Mouse (Mus musculus): ENCODE measurements around the gene AW551984. TPM values are rescaled to one million over a fixed set of nuclear protein-coding genes. Genes with fewer than 3 reads are reported as not detected.

The AW551984 gene
- 8.2 and 10.0 TPM in 2 replicates for polyA plus RNA-seq (2015; fragmentation: Nextera tagmentation; extraction: Ambion mirVana)

GRCm38 (mm10) chr9:39603999-39604453, at the start of gene AW551984:
TSS of gene AW551984 (minus strand) at chr9:39604403.
- 0 out of 2 replicates have a peak within 1 kb of the TSS, but pooled peaks have one; percentile 4 for H3K9ac ChIP-seq
- WGBS: under 1% methylated on average over 8 of the region's 8 CpGs
- no peaks in the 10 kb centered on the region for H3K9me3 ChIP-seq
- peak within 1 kb of the TSS; percentile 41 for H3K4me3 ChIP-seq
- H3K27me3 ChIP-seq: no peaks in the 10 kb centered on the region
- ATAC-seq (ENCODE audit: borderline replicate concordance, extremely low read depth, low FRiP score, low TSS enrichment): peak; percentile 73
- H3K4me2 ChIP-seq: peak within 1 kb of the TSS; percentile 73
- H3K27ac ChIP-seq: no peak within 1 kb of the TSS
- H3K36me3 ChIP-seq: no peaks in the 10 kb centered on the region
- peaks cover 6% of the 10 kb centered on the region for H3K4me1 ChIP-seq

DNA sequence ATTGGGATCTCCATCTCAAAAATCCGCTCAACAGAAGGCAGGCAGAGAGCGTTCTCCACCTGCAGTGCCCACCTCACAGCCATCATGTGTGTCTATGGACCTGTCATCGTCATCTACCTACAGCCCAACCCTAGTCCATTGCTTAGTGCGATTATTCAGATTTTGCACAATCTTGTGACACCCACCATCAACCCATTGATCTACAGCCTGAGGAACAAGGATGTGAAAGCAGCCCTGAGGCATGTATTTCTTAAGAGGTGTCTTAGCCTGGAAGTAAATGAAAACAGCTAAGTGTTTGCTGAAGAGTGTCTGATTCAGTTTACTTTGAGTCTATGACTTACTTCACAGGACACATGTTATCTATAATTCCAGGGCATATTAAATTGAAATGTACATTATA, 43.2 kb upstream of the AW551984 start:
- no peaks in the 10 kb centered on the region for H3K9me3 ChIP-seq
- no peaks in the 10 kb centered on the region for H3K27me3 ChIP-seq
- no peaks in the 10 kb centered on the region for H3K4me1 ChIP-seq
- no peak for ATAC-seq (ENCODE audit: borderline replicate concordance, extremely low read depth, low FRiP score, low TSS enrichment)
- no peak overlapping the region for H3K27ac ChIP-seq
- 75% methylated on average over 4 of the region's 4 CpGs for WGBS
- H3K36me3 ChIP-seq: no peaks in the 10 kb centered on the region
- no peak overlapping the region for H3K4me2 ChIP-seq
- H3K9ac ChIP-seq: no peak overlapping the region
- no peak overlapping the region for H3K4me3 ChIP-seq

DNA sequence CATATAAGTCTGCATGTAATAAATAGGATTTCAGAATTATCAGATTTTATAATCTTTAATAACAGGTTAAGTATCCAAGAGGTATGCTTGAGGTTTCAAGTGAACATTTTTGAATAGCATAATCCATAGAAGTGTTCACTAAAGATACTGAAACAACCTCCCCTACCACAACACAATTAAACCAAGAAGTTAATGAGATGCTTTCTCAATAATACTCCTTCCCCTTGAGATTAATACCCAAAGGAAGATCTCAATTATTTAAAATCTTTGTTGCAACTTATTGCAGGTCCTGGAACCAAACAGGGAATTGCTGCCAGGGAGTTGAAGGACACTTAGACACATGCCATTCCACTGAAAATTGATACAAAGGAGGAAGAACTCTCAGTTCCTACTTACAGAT, 40.6 kb upstream of the AW551984 start, which contains the start of gene Olfr961:
TSS of gene Olfr961 (plus strand) at position 301 of the 400 bp plus-strand sequence.
- no peak within 1 kb of the TSS for H3K4me2 ChIP-seq
- no peaks in the 10 kb centered on the region for H3K36me3 ChIP-seq
- H3K4me3 ChIP-seq: no peak within 1 kb of the TSS
- H3K27ac ChIP-seq: no peak within 1 kb of the TSS
- H3K27me3 ChIP-seq: no peaks in the 10 kb centered on the region
- no peaks in the 10 kb centered on the region for H3K9me3 ChIP-seq
- no peak within 1 kb of the TSS for H3K9ac ChIP-seq
- no peaks in the 10 kb centered on the region for H3K4me1 ChIP-seq
- no peak for ATAC-seq (ENCODE audit: borderline replicate concordance, extremely low read depth, low FRiP score, low TSS enrichment)

GRCm38 (mm10) chr9:39633913-39634594, 29.9 kb upstream of the AW551984 start:
- Histone ChIP-seq H3K9ac (no peak overlapping the region), H3K4me1 (no peaks in the 10 kb centered on the region), H3K9me3 (no peaks in the 10 kb centered on the region), H3K4me2 (no peak overlapping the region), H3K27me3 (no peaks in the 10 kb centered on the region), H3K27ac (no peak overlapping the region), H3K4me3 (no peak overlapping the region), H3K36me3 (no peaks in the 10 kb centered on the region)
- 24% methylated on average over 4 of the region's 4 CpGs for WGBS
- ATAC-seq (ENCODE audit: borderline replicate concordance, extremely low read depth, low FRiP score, low TSS enrichment): no peak

GRCm38 (mm10) chr9:39629069-39629468, 24.9 kb upstream of the AW551984 start:
- 63% methylated on average over 2 of the region's 2 CpGs for WGBS

GRCm38 (mm10) chr9:39624711-39625110, 20.5 kb upstream of the AW551984 start:
- Histone ChIP-seq H3K36me3 (no peaks in the 10 kb centered on the region), H3K4me1 (no peaks in the 10 kb centered on the region), H3K4me3 (no peak overlapping the region), H3K4me2 (no peak overlapping the region), H3K27ac (no peak overlapping the region), H3K9me3 (no peaks in the 10 kb centered on the region), H3K27me3 (no peaks in the 10 kb centered on the region), H3K9ac (no peak overlapping the region)
- WGBS: 61% methylated on average over 2 of the region's 2 CpGs
- ATAC-seq (ENCODE audit: borderline replicate concordance, extremely low read depth, low FRiP score, low TSS enrichment): no peak

More at GRCm38 (mm10) chr9:39629069-39629468, 24.9 kb upstream of the AW551984 start:
- Histone ChIP-seq H3K27me3 (no peaks in the 10 kb centered on the region), H3K36me3 (no peaks in the 10 kb centered on the region), H3K9ac (no peak overlapping the region), H3K9me3 (no peaks in the 10 kb centered on the region), H3K27ac (no peak overlapping the region), H3K4me3 (no peak overlapping the region), H3K4me2 (no peak overlapping the region), H3K4me1 (no peaks in the 10 kb centered on the region)
- ATAC-seq (ENCODE audit: borderline replicate concordance, extremely low read depth, low FRiP score, low TSS enrichment): no peak

DNA sequence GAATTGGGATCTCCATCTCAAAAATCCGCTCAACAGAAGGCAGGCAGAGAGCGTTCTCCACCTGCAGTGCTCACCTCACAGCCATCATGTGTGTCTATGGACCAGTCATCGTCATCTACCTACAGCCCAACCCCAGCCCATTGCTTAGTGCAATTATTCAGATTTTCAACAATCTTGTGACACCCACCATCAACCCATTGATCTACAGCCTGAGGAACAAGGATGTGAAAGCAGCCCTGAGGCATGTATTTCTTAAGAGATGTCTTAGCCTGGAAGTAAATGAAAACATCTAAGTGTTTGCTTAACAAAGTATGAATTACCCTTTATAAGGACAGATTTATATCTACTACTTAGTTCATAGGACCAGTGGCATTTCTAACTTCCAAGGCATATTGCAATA, 19.6 kb upstream of the AW551984 start:
- no peak for ATAC-seq (ENCODE audit: borderline replicate concordance, extremely low read depth, low FRiP score, low TSS enrichment)
- Histone ChIP-seq H3K27me3 (no peaks in the 10 kb centered on the region), H3K36me3 (no peaks in the 10 kb centered on the region), H3K4me1 (no peaks in the 10 kb centered on the region), H3K4me2 (no peak overlapping the region), H3K4me3 (no peak overlapping the region), H3K27ac (no peak overlapping the region), H3K9ac (no peak overlapping the region), H3K9me3 (no peaks in the 10 kb centered on the region)
- WGBS: 88% methylated on average over 3 of the region's 3 CpGs

DNA sequence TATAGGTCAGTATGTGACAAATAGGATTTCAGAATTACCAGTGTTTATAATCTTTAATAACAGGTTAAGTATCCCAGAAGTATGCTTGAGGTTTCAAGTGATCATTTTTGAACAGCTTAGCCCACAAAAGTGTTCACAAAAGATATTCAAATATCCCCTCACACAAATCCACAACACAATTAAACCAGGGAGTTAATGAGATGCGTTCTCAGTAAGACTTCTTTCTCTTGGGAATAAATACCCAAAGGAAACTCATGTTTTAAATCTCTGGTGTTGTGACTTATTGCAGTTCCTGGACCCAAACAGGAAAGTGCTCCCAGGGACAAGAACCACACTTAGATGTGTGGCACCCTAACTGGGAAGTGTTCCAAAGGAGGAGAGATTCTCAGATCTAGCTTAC, 16.9 kb upstream of the AW551984 start, which contains the start of gene Olfr960:
TSS of gene Olfr960 (plus strand) at position 301 of the 400 bp plus-strand sequence.
- no peak within 1 kb of the TSS for H3K9ac ChIP-seq
- H3K4me2 ChIP-seq: no peak within 1 kb of the TSS
- ATAC-seq (ENCODE audit: borderline replicate concordance, extremely low read depth, low FRiP score, low TSS enrichment): no peak
- no peaks in the 10 kb centered on the region for H3K36me3 ChIP-seq
- no peaks in the 10 kb centered on the region for H3K9me3 ChIP-seq
- no peak within 1 kb of the TSS for H3K27ac ChIP-seq
- H3K27me3 ChIP-seq: no peaks in the 10 kb centered on the region
- H3K4me1 ChIP-seq: no peaks in the 10 kb centered on the region
- 76% methylated on average over 1 of the region's 1 CpGs for WGBS
- no peak within 1 kb of the TSS for H3K4me3 ChIP-seq

DNA sequence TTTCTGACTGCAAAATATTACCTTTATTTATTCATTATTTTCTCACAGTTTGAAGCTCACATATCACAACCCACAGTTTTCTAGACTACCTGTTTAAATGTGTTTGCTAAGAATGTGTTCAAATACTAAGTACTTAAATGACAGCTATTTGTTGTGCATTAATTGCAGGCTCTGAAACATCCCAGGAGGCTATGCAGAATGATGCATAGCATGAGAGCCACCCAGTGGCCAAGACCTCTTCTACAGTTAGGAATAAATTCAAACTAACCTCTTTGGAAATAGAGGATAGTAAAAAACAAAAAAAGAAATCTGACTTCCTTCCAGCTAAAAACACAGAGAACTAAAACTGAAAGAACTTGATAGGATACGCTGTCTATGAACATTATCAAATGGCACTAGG, 7.8 kb upstream of the AW551984 start:
- no peak overlapping the region for H3K27ac ChIP-seq
- WGBS: 67% methylated on average over 1 of the region's 1 CpGs
- ATAC-seq (ENCODE audit: borderline replicate concordance, extremely low read depth, low FRiP score, low TSS enrichment): no peak

DNA sequence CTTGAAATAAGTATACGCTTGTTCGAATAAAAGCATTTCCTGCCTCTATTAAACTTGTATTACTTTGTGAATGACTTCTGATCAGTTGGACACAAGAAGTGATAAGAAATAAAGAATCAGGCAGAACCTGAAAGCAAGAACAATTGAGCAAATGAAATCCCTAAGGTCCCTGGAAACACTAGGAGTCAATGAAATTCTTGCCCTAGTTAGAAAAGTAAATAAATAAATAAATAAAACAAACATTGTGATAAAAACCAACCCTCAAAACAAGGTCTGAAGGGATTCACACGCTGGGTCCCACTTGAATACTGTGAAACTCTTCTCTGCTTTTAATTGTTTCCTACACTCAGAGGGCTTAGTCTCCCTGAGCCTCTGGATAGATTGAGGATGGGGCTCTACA, 6.2 kb upstream of the AW551984 start, which contains the start of gene Olfr148:
TSS of gene Olfr148 (plus strand) at position 301 of the 400 bp plus-strand sequence.
- Histone ChIP-seq H3K27ac (no peak within 1 kb of the TSS), H3K27me3 (no peaks in the 10 kb centered on the region), H3K9me3 (no peaks in the 10 kb centered on the region), H3K36me3 (no peaks in the 10 kb centered on the region), H3K4me2 (no peak within 1 kb of the TSS), H3K4me1 (no peaks in the 10 kb centered on the region), H3K4me3 (no peak within 1 kb of the TSS), H3K9ac (no peak within 1 kb of the TSS)
- WGBS: 76% methylated on average over 3 of the region's 3 CpGs
- ATAC-seq (ENCODE audit: borderline replicate concordance, extremely low read depth, low FRiP score, low TSS enrichment): no peak

More for the DNA sequence above, 7.8 kb upstream of the AW551984 start:
- no peak overlapping the region for H3K4me2 ChIP-seq
- H3K9ac ChIP-seq: no peak overlapping the region
- no peaks in the 10 kb centered on the region for H3K4me1 ChIP-seq
- no peaks in the 10 kb centered on the region for H3K9me3 ChIP-seq
- no peaks in the 10 kb centered on the region for H3K27me3 ChIP-seq
- H3K36me3 ChIP-seq: no peaks in the 10 kb centered on the region
- no peak overlapping the region for H3K4me3 ChIP-seq

GRCm38 (mm10) chr9:39608497-39608896, 4.3 kb upstream of the AW551984 start:
- no peaks in the 10 kb centered on the region for H3K27me3 ChIP-seq
- no peak overlapping the region for H3K9ac ChIP-seq
- H3K4me2 ChIP-seq: no peak overlapping the region
- no peak overlapping the region for H3K4me3 ChIP-seq
- no peak for ATAC-seq (ENCODE audit: borderline replicate concordance, extremely low read depth, low FRiP score, low TSS enrichment)
- no peaks in the 10 kb centered on the region for H3K9me3 ChIP-seq
- H3K4me1 ChIP-seq: peaks cover 6% of the 10 kb centered on the region; the same call in 1 of the 2 replicates
- no peak overlapping the region for H3K27ac ChIP-seq
- H3K36me3 ChIP-seq: no peaks in the 10 kb centered on the region

DNA sequence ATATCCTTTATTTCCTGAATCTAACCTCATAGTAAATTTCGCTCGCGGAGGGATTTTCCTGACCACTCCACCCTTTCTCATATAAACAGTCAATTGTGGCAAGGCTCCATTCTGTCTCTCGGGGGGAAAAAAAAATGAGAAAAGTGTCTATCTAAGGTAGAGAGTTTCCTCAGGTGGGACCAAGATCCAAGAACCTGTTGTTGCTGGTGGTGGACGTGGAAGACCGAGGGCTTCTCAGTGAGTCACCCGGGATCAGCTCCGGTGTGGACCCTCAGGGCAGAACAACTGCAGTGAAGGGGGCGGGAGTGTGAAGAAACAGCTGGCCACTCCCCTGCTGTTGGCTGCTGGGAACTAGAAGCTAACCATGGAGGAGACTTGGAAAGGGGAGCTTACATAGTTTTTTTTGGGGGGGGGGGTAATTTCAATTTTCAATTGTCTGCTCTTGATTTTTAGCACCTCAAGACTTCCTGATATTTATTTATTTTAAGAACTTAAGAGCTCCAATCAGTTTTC, 814 bp downstream of the AW551984 start:
- Histone ChIP-seq H3K9me3 (no peaks in the 10 kb centered on the region), H3K27ac (no peak overlapping the region), H3K4me1 (peaks cover 6% of the 10 kb centered on the region), H3K36me3 (no peaks in the 10 kb centered on the region), H3K4me2 (peak overlapping the region; percentile 73), H3K4me3 (peak overlapping the region; percentile 41), H3K27me3 (no peaks in the 10 kb centered on the region), H3K9ac (0 out of 2 replicates have a peak overlapping the region, but pooled peaks have one; percentile 4)
- 0% methylated on average over 9 of the region's 9 CpGs for WGBS
- ATAC-seq (ENCODE audit: borderline replicate concordance, extremely low read depth, low FRiP score, low TSS enrichment): peak; percentile 87

Measured in lung, embryonic 15.5 days (tissue).